Mouse (Mus musculus) frontal cortex, postnatal 14 days (tissue): Measurements from ENCODE around the gene Sun2.

Experiments
- DNase-seq, 2 experiments: peaks; one replicate each; pipeline ENCODE4 v3.0.0; 2022; ENCODE audit warnings: low spot score in 2 of 2

The Sun2 gene

DNA sequence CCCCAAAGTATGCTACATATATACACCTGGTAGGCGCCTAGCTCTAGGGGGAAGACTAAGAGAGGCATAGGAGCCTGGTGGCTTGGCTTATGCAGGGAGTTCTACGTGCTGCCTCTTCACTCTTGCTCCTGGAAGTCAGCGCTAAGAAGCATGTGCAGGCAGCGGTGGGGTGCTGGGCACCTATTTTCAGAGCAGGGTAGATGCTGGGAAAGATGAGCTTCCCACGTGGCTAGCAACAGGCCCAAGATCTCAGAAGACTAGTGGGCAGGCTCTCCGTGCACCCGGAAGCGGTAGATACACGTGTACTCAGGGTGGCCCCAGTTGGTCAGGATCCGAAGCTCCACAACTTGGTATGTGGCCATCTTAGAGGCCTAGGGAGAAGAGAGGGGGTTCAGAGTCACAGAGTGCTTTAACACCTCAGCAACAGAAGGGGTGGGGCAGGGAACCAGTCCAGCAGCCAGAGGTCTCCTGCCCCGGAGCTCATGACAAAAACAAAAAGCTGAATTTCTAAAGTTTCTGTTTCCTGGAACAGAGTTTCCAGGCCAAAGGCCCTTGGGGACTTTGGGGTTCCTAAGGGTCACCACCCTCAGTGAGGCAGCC lies 17.0 kb downstream of the Sun2 start:
- peak in 1 of 2 experiments; percentile 67 for DNase-seq

DNA sequence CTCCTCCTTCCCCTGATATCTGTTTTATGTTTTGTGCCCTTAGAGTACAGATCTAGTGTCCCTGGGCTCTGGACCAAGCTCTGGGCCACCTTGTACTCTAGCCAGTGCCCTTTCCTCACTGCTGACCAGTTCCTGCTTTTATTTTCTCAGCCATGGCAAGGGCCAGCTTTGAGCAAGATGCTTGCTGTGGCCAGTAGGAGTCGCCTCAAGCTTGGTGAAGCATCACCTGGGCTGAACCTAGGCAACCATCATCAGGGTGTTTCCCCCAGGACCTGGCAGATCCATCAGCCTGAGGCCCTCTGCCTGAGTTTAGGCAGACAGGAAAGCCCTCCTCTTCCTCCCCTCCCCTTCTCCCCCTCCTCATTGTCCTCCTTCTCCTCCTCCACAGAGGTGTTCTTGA lies 18.9 kb downstream of the Sun2 start:
- no peak for DNase-seq

DNA sequence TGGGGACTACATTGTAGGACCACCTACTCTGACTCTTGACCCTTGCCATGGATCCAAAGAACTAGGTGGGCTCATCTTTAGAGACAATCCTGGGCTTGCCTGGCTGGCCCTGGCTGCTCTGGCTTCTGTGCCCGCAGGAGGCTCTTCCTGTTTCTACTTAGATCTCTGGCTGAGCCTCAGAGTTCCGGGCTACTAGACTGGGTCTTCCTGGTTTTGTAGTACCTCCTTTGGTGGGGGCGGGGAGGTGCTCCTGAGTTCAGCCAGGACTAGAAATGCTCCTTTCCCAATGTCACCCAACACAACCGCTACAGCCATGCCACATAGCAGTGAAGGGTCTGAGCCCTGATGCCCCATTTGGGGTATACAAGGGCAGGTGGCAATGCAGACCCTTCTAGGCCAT lies 21.5 kb downstream of the Sun2 start:
- DNase-seq = no peak

DNA sequence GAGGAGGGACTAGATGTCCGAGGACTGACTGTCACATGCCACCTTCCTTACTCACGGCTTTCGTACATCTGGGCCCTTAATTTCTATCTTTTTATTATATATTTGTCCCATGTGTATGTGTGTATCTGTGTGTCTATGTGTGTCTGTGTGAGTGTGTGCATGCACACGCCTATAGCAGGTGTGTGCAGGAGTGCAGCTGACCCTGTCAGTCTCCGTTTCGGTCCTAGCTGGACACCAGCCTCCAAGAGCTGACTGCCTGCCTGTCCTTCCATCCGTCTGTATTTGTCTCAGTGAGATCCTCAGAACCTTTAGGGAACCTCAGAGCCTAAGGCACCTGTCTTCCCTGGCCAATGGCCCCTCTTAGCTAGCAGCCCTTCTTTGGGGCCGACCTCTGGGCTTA lies 22.1 kb downstream of the Sun2 start:
- no peak for DNase-seq

DNA sequence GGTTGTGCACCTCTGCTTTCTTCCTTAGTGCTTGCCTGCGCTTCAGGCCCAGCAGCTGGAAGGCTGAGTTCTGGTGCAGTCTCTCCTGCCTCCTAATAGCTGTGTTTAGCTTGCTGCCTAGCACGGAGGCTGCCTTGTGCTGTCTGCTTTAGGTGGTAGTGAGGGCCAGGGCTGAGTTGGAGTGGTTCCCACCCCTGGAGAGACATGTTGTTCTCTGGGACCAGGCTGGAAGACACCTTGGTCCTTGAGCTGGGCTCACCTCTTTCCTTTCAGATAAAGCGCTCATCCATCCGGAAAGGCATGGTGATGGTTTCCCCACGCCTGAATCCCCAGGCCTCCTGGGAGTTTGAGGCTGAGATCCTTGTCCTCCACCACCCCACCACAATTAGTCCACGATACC lies 25.6 kb downstream of the Sun2 start:
- DNase-seq = no peak

DNA sequence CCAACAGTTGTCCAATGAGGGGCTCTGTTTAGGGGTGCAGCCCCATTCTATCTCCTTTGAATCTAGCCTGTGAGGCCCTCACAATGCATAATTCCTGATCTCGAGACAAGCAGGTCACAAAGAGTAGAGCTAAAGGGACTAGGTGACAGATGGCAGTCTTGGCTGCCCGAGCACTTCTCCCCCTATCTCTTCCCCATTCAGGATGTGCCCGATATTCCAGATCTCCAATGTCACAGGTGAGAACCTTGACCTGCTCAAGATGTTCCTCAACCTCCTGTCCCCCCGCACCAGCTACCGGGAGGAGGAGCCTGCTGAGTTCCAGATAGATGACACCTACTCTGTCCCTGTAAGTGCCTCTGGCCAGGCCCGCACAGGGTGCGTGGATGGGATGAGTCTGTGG lies 26.7 kb downstream of the Sun2 start:
- no peak for DNase-seq

DNA sequence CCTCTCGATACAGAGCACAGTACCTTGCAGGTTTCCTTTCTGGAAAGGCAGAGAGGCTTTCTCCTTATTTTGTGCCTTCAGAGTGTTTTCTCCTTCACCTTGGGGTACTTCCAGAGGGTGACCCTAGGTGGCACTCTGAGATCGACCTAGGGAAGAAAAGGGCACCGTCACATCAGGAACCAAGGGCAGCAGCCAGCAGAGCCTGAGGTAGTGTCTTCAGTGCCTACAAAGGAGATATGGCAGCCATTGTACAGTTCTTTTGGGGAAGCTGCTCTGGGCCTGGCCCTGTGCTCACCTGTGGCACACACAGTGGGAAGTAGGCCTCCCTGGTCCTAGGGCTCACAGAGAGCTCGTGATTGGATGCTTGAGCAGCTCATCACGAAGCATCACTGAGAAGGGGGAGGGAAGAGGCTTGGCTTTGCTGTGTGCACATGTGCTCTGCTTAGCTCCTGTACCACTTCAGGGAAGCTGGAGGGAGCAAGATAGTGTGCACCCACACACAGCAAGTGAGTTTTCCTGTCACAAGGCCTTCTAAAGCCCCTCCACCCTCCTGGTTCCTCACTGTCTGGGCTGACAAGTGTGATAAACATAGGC lies 34.0 kb downstream of the Sun2 start:
- DNase-seq = no peak

DNA sequence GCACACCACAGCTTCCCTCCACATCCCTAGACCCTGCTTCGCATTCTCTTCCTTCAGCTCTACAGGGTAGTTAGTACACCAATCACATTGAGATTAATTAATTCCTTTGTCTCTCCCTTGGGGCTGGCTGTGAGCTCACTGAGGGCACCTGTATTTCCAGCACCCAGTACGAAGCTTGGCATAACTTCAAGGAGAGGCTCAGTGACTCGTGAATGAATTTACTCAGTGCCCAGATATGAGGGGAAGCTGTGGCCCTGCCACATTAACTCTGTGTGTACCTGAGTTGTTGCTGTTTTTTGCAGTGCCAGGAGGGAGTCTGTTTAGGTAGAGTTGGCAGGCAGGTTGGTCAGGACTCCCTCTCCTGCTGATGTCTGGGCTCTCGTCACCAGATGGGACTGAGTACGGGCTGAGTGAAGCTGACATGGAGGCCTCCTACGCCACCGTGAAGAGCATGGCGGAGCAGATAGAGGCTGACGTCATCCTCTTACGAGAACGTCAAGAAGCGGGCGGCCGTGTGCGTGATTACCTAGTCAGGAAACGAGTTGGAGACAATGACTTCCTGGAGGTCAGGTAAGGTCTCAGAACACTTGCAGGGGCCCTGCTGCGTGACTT lies 35.6 kb downstream of the Sun2 start:
- DNase-seq = no peak

DNA sequence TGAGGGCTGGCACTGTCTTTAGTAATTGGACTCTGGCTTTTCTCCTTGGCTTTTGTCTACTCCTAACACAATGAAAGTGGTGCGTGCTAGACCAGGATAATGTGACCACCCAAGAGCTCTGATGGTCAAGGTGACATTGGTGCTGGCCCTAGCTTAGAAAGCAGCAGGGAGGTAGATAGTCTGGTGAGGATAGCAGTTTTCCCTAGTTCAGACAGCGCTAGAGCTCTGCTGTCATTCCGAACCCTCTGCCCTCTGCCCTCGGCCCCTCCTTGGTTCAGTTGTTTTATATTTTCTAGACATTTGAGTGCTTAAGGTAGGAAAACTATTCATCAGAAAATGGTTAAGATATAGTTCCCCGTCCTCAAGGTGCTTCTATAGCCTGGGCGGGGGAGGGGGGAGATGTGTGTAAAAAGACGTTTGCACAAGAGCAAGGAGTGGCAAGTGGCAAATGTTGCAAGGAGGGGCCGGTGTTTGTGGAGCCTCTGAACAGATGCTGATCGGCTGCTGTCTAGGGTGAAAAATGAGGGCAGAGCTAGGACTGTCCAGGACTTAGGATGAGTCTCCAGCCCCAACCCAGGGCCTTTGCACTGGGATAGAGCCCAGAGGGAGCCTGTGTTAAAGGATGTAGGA lies 44.7 kb downstream of the Sun2 start:
- DNase-seq = no peak

DNA sequence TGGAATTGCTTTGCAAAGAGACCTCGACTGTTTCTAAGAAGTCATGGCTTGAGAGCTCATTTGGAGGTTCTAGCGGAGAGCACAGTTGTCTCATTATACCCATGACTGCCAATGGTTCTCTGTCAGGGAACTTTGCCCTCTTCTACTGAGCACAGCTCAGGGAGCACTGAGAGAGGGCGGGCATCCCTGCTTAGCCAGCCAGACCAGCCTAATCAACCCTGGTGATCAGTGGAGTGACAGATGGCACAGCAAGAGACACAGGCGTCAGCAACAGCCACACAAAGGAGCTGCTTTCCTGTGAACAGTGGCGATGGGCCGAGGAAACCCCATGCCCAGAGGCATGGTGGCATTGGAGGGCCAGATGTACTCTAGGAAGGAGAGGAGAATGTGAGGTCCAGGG lies 45.3 kb downstream of the Sun2 start:
- DNase-seq = no peak

DNA sequence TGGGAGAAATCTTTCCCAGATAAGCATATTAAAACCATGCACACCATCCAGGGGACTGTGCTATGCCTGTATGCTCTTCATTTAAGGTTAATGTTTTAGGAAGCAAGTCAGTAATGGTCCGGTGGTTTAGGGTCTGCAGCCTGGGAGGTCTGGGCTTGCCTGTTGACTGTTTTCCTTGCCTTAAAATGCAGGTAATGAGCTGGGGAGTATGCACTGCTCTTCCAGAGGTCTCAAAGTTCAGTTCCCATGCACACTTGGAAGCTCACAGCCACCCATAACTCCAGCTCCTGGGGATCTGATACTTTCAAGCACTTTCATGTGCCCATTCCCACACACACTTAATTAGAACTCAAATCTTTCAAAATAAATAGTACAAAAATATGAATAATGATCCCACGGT lies 45.8 kb downstream of the Sun2 start:
- DNase-seq = no peak

DNA sequence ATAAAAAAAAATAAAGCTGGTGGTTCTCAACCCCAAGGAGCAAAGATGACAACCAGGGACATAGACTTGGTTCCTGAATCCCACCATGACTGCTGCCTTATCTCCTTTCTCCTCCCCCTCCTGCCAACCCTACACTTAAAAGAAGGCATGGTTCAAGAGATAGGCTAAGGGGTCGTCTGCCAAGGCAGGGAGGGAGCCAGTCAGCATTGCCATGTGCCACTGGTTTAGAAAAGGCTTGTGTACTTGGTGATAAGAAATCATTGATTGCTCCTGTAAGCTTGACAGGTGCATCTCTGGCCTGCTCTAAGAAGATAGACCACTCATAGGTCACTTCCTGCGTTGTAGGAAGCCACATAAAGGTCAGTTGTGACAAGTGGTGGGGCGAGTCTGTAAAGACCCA lies 46.8 kb downstream of the Sun2 start:
- DNase-seq = no peak

DNA sequence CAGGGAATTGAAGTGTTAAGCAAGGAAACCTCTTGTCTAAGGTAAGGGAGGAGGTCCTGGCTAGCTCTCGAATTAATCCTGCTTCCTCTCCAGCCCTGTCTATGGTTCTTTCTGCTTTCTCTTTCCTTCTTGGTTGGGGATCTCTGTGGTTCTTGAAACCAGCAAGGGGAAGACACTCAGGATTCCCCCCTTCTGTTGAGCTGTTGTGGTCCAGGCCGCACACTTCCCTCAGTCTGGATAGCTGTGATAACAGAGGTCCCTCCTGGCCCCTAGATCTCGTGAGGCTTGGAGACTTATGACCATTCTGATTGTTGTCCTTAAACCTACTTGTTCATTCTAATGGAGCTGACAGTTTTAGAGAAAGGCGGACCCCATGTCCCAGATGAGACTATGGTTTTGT lies 47.8 kb downstream of the Sun2 start:
- no peak for DNase-seq

DNA sequence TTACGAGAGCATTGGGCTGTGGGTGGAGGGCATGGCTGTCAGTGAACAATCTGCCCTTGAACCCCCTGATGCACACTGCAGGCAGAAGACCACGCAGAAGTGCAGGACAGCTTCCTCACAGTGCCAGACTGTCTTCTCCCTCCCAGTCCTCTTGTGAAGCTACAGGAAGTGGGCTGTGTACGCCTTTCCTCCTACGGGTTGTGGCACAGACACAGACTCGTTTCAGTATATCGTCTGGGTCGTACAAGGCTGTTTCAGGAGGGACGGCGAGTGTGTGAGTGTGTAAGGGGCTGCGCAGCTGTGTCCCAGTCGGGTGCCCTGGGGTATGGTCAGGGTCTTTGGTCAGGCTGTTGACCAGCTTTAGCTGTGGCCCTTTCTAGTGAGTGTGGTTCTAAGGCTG lies 48.6 kb downstream of the Sun2 start:
- DNase-seq = no peak

DNA sequence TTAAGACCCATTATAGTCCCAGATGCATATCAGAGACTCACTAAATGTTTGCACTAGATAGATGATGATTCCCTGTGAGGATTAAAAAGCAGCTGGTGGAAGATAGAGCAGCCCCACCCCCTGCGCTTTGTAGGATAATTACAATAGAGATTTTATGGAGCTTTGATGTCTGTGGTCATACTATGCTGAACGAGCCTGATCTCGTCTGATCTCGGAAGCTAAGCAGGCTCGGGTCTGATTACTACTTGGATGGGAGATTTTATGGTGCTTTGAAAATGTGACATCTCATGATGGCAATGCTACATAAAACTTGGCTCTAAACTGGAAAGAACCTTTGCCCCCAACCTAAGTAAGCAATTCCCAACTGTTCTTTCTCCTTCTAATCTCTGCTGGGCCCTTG lies 50.0 kb downstream of the Sun2 start:
- no peak for DNase-seq

DNA sequence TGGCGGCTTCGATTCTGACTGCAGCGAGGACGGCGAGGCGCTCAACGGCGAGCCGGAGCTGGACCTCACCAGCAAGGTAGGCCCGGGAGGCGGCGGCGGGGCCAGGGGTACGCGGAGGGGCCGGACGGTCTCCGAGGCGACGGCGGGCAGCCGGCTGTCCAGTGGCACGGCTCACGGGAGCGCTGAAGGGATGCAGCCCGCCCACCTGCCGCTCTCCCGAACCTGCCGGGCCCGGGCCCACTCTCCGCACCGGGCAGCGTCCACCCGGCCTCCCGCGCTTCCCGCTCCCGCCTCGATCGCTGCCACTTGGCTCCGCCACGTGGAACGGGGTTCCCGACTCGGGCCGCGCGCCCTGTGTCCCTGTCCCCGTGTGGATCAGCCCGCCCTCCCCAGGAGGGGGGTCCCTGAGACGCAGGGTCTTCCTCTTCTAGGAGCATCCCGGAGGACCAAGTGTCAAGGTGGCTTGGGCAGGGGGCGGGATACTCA lies 51.3 kb downstream of the Sun2 start:
- peak; percentile 28 to 44 for DNase-seq

DNA sequence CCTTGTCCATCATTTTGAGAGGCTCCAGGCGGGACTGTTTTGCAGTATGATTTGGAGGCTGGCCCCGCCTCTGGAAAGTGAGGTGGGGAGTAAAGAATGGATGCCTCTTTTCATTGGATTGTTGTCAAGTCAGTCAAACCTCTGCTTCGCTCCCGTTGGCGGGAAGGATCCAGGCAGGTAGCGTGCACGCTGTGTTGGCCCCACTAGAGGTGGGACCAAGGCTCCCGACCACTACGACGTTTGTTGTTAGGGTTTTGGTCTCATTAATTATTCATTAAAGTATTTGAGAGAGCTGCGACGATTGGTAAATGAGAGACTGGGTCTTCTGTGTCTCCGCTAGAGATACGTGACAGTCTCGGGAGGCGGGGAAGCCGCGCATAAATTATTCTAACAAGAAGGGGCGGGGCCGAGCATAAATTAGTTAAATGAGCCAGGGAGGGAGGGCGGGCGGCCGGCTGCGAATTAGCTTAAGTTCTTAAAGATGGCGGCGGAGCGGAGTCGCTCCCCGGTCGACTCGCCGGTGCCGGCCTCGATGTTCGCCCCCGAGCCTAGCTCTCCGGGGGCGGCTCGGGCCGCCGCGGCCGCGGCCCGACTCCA lies 51.8 kb downstream of the Sun2 start, which contains the start of gene Gtpbp1:
Gene Gtpbp1 (plus strand): TSS at position 420 of the 597 bp plus-strand sequence.
- DNase-seq = peak; percentile 96 to 99

DNA sequence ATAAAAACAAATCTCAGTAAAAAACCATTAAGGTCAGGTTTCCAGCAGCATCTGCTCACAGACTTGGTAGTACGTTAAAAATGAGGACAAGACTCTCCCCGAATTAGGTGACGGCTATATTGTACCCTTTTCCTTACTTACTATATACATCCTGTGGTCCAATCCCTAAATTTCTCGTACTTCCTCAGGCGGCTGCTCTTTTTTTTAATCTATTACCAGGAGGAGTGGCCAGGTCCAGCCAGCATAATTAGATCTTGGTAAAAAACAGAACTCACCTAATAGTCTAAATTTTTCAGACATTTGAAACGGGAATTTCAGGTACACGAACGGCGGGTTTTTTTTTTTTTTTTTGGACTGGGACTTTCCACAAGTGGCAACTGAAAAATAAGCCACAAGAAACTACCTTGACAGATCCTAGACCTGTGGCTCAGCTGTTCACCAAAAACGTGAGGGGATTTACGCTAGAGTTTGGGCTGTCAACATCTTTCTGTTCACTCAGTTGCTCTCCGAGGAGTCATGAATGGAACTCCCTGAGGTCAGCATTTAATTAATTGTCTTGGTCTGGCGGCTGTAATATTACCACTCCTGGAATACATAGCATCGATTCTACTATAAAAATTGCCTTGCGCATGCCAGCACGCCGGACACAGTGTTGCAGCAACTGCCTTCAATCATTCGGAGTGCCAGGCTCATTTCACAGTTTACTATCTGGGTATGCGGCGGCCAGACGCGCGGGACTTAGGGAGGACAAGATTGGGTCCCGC lies 52.5 kb downstream of the Sun2 start:
- DNase-seq = no peak

DNA sequence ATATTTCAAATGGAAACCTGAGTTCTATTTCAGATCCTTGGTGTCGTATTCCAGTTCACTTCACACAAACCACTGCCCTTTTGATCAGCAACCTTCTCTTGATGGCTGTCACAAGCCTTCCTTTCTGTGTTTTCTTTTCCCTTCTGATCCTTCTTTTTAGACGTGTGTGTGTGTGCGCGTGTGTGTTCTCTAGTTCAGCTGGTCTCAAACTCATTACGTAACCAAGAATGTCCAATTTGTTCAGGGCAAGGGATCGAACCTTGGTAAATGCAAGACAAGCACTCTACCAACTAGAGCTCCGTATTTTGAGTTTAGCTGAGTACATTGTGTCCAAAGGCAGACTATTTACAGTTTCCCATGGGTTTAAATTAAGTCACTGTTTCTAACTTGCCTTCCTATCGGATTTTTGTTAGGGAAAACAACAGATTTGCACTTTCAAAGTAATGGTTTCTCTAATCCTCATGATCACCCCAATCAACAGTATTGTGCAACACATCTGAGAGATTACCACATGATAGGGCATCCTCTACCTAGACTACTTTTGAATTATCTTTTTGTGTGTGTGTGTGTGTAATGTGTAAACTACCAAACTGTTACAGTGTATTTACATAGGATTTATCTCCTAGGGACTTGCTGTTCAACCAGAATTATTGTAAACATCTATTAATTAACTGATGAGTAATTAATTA lies 53.9 kb downstream of the Sun2 start:
- DNase-seq = no peak

DNA sequence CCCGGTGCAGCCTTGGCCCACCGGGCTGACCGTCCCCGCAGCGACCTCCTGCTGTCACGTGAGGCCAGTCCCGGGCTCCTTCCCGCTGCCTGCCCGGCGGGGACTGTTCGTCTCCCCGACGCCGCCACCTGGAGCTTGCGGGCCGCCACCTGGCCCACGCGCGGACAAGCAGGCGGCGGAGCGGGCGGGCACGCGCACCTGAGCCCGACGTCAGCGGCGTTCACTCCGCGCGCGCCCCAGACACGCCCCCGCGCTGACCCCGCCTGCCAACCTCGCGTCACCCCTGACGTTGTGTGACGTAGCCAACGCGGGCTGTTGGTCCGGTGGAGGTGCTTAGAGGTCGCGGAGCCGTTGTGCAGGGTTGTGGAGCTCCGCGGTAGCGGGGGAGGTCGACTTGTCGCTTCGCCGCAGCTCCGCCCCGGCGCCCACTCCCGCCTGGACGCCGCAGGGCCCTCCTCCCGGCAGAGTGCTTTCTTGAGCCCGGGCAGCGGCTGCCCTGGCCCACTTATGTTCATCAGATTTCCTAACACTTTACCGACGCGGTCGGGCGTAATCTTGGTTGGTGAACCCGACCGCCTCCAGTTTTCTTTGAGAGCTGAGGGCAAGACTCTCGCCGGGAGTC lies 54.6 kb downstream of the Sun2 start, which contains the start of gene Josd1:
Gene Josd1 (minus strand): TSS at position 274 of the 622 bp plus-strand sequence.
- DNase-seq = peak; percentile 88 to 95

DNA sequence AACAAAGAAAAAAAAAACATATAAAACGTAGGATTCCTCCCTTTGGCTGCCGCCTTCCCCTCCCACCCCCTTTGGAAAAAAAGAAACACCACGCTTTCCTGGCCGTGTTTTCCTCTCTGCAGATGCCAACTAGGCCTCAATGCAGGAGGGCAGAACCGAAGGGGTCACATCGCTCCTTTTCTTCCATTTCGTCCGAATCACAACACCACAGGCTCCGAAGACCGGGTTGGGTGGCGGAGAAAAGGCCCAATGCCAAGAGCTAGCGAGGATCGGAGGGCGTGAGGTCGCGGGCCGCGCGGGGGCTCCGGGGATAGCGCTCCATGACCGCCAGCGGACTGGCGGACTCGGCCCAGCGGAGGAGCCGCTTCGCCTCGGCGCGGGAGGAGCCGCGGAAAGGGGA lies 55.2 kb downstream of the Sun2 start:
- peak in 1 of 2 experiments; percentile 36 for DNase-seq
